Mouse (Mus musculus) splenic B cell, adult 2 months (primary cell): Measurements from ENCODE around the gene Gm42372.
"Not testable (repeated sequence)": the region's sequence is repeated elsewhere in the genome, so short reads cannot be mapped to it uniquely, and the experiment has no call there.

ENCODE experiments used
- DNase-seq: peaks from one replicate; pipeline ENCODE4 v3.0.0-alpha.2; 2011; ENCODE audit warnings: low read depth, low spot score
- H3K27me3 ChIP-seq: 2 replicates; pipeline ENCODE4 v1.6.1; 2012; ENCODE audit warnings: mild to moderate bottlenecking, low read length, moderate library complexity, mixed read lengths; ENCODE audit not compliant: control insufficient read depth, poor library complexity, insufficient read depth, severe bottlenecking
- H3K36me3 ChIP-seq: 2 replicates; pipeline ENCODE4 v1.6.1; 2012; ENCODE audit warnings: mild to moderate bottlenecking, low read length, moderate library complexity, mixed read lengths; ENCODE audit not compliant: control insufficient read depth, poor library complexity, insufficient read depth, severe bottlenecking

Gm42372 gene

GRCm38 (mm10) chr7:16949908-16950841 lies 32.7 kb upstream of the Gm42372 start:
- DNase-seq = peak; percentile 77
- Histone ChIP-seq H3K27me3 (no peaks in the 10 kb centered on the region), H3K36me3 (no peaks in the 10 kb centered on the region)

GRCm38 (mm10) chr7:16950861-16951635 lies 31.8 kb upstream of the Gm42372 start:
- H3K36me3 ChIP-seq = no peaks in the 10 kb centered on the region
- DNase-seq = peak; percentile 86
- H3K27me3 ChIP-seq = no peaks in the 10 kb centered on the region

- H3K27me3 ChIP-seq, H3K36me3 ChIP-seq, DNase-seq: not testable (repeated sequence)
Observed at GRCm38 (mm10) chr7:16953776-16954175, 29.1 kb upstream of the Gm42372 start.

GRCm38 (mm10) chr7:16955712-16956111 lies 27.2 kb upstream of the Gm42372 start:
- no peak for DNase-seq
- no peaks in the 10 kb centered on the region for H3K27me3 ChIP-seq
- no peaks in the 10 kb centered on the region for H3K36me3 ChIP-seq

GRCm38 (mm10) chr7:16956410-16957265 lies 26.2 kb upstream of the Gm42372 start:
- no peaks in the 10 kb centered on the region for H3K27me3 ChIP-seq
- DNase-seq = no peak
- no peaks in the 10 kb centered on the region for H3K36me3 ChIP-seq

GRCm38 (mm10) chr7:16959539-16960187 lies 23.2 kb upstream of the Gm42372 start, which contains the start of gene Pnmal1:
Pnmal1 (plus strand) TSS chr7:16959679.
- Histone ChIP-seq H3K27me3 (no peaks in the 10 kb centered on the region), H3K36me3 (no peaks in the 10 kb centered on the region)
- DNase-seq = no peak

GRCm38 (mm10) chr7:16961678-16962077 lies 21.2 kb upstream of the Gm42372 start:
- no peak for DNase-seq
- Histone ChIP-seq H3K27me3 (no peaks in the 10 kb centered on the region), H3K36me3 (no peaks in the 10 kb centered on the region)

- Histone ChIP-seq H3K27me3 (no peaks in the 10 kb centered on the region), H3K36me3 (no peaks in the 10 kb centered on the region)
- DNase-seq = no peak
Observed at GRCm38 (mm10) chr7:16968414-16968813, 14.5 kb upstream of the Gm42372 start.

- H3K27me3 ChIP-seq = no peaks in the 10 kb centered on the region
- no peaks in the 10 kb centered on the region for H3K36me3 ChIP-seq
- DNase-seq = no peak
Observed at GRCm38 (mm10) chr7:16971160-16971559, 11.7 kb upstream of the Gm42372 start.

GRCm38 (mm10) chr7:16974018-16974417 lies 8.9 kb upstream of the Gm42372 start:
- Histone ChIP-seq H3K27me3 (no peaks in the 10 kb centered on the region), H3K36me3 (no peaks in the 10 kb centered on the region)
- DNase-seq = no peak

- H3K27me3 ChIP-seq = no peaks in the 10 kb centered on the region
- no peaks in the 10 kb centered on the region for H3K36me3 ChIP-seq
- no peak for DNase-seq
Observed at GRCm38 (mm10) chr7:16976298-16976697, 6.6 kb upstream of the Gm42372 start.

- H3K27me3 ChIP-seq = no peaks in the 10 kb centered on the region
- H3K36me3 ChIP-seq = no peaks in the 10 kb centered on the region
- DNase-seq = no peak
Observed at GRCm38 (mm10) chr7:16978173-16978572, 4.7 kb upstream of the Gm42372 start.

- Histone ChIP-seq H3K27me3 (no peaks in the 10 kb centered on the region), H3K36me3 (no peaks in the 10 kb centered on the region)
- no peak for DNase-seq
Observed at GRCm38 (mm10) chr7:16978593-16978992, 4.3 kb upstream of the Gm42372 start.

GRCm38 (mm10) chr7:16980348-16980747 lies 2.5 kb upstream of the Gm42372 start:
- Histone ChIP-seq H3K27me3 (no peaks in the 10 kb centered on the region), H3K36me3 (no peaks in the 10 kb centered on the region)
- peak; percentile 29 for DNase-seq
